Mouse (Mus musculus) liver, embryonic 12.5 days (tissue): ENCODE measurements around the gene Gtf2h5. TPM values are rescaled to one million over a fixed set of nuclear protein-coding genes. Genes with fewer than 3 reads are reported as not detected.

Experiments used
- ATAC-seq: fragments of 200-750 bp; cut with Nextera tagmentation; 2 replicates; pipeline ENCODE4 v1.8.0; 2017; ENCODE audit warnings: moderate number of reproducible peaks, mild to moderate bottlenecking, moderate library complexity
- H3K27ac ChIP-seq: fragments of 300-500 bp; sonication (generic); 2 replicates; pipeline ENCODE4 v1.5.1; 2016; ENCODE audit warnings: mild to moderate bottlenecking
- H3K27me3 ChIP-seq: fragments of 300-500 bp; sonication (generic); replicated peaks from 2 replicates; pipeline ENCODE4 v1.6.1; 2016; ENCODE audit warnings: mild to moderate bottlenecking, moderate library complexity
- H3K36me3 ChIP-seq: fragments of 300-500 bp; sonication (generic); 2 replicates; pipeline ENCODE4 v1.6.1; 2016; ENCODE audit warnings: mild to moderate bottlenecking, moderate library complexity
- H3K4me1 ChIP-seq: fragments of 300-500 bp; sonication (generic); 2 replicates; pipeline ENCODE4 v1.6.1; 2016
- H3K4me2 ChIP-seq: fragments of 300-500 bp; sonication (generic); 2 replicates; pipeline ENCODE4 v1.6.1; 2016; ENCODE audit warnings: mild to moderate bottlenecking, moderate library complexity
- H3K4me3 ChIP-seq: fragments of 300-500 bp; sonication (generic); 2 replicates; pipeline ENCODE4 v1.5.1; 2016; ENCODE audit warnings: mild to moderate bottlenecking, moderate library complexity
- H3K9ac ChIP-seq: fragments of 300-500 bp; sonication (generic); 2 replicates; pipeline ENCODE4 v1.6.1; 2016; ENCODE audit warnings: mild to moderate bottlenecking, moderate library complexity
- H3K9me3 ChIP-seq: fragments of 300-500 bp; sonication (generic); replicated peaks from 2 replicates; pipeline ENCODE4 v1.6.1; 2016; ENCODE audit warnings: mild to moderate bottlenecking, moderate library complexity
- WGBS: fragments of 180-500 bp; shearing (Covaris S2); methylation state at CpG from one replicate; pipeline ENCODE4 v1.1.7; 2016; ENCODE audit not compliant: insufficient replicate concordance; 5-methylcytosine and 5-hydroxymethylcytosine counted together
- microRNA-seq: library from miRNA; unstranded; fragments of <30 nt; microRNA quantifications from one replicate; pipeline ENCODE4, GENCODE M21; 2017
- polyA plus RNA-seq: library from polyadenylated mRNA; unstranded; fragments of >200 nt; fragmentation: Nextera tagmentation; extraction: Ambion mirVana; gene quantifications from 2 replicates; pipeline ENCODE4 v1.2.1, GENCODE M21; 2016

Gene Gtf2h5
- polyA plus RNA-seq, 1 experiment from 2014 or later = 97.7 TPM

DNA sequence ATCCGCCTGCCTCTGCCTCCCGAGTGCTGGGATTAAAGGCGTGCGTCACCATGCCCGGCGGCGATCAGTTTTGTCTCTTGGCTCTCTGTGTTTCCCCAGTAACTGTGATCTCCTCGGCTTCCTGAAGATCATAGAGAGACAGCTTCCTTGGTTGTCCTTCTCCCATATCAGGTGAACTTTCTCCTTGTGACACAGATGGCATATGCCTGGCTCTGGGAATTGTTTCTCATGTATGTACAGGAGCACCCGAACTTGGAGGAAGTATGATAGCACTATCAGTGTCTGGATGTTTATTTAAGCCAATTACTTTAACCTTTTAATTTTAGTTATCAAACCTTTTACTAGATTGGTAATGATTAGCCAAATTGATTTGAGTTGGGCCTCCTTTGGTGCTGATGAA lies 35.5 kb downstream of the Gtf2h5 start:
- no peaks in the 10 kb centered on the region for H3K27me3 ChIP-seq
- WGBS = 80% methylated on average over 9 of the region's 9 CpGs
- ATAC-seq = no peak

GRCm38 (mm10) chr17:6117148-6117725 lies 37.7 kb downstream of the Gtf2h5 start:
- Histone ChIP-seq H3K9ac (no peak overlapping the region), H3K27ac (no peak overlapping the region), H3K27me3 (no peaks in the 10 kb centered on the region), H3K9me3 (no peaks in the 10 kb centered on the region), H3K36me3 (peaks cover 4% of the 10 kb centered on the region), H3K4me1 (no peaks in the 10 kb centered on the region), H3K4me3 (no peak overlapping the region), H3K4me2 (no peak overlapping the region)
- no peak for ATAC-seq
- 75% methylated on average over 4 of the region's 4 CpGs for WGBS

More for the DNA sequence above, 35.5 kb downstream of the Gtf2h5 start:
- no peaks in the 10 kb centered on the region for H3K4me1 ChIP-seq
- H3K27ac ChIP-seq = no peak overlapping the region
- no peak overlapping the region for H3K9ac ChIP-seq
- no peak overlapping the region for H3K4me2 ChIP-seq
- H3K36me3 ChIP-seq = no peaks in the 10 kb centered on the region
- no peak overlapping the region for H3K4me3 ChIP-seq
- H3K9me3 ChIP-seq = no peaks in the 10 kb centered on the region

DNA sequence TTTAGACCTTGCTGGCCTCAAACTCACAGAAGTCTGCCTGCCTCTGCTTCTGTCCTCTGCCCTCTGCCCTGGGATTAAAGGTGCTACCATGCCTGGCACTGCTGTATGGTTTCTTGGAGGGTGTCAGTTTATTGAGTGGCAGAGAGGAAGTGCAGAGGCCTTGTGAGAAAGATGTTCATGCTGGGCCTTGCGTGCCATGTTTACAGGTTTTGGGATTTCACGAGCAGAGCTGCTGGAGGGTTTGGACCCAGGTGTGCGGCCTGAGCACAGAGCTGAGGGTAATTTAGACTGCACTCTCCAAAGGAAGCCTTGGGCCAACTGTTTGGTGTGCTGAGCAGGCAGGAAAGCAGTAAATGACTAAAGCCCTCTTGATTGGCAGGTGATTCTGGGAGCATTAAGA lies 38.3 kb downstream of the Gtf2h5 start:
- Histone ChIP-seq H3K27ac (no peak overlapping the region), H3K9ac (no peak overlapping the region), H3K36me3 (peaks cover 11% of the 10 kb centered on the region), H3K9me3 (no peaks in the 10 kb centered on the region), H3K4me1 (no peaks in the 10 kb centered on the region; the same call in 1 of the 2 replicates), H3K27me3 (no peaks in the 10 kb centered on the region), H3K4me2 (no peak overlapping the region), H3K4me3 (no peak overlapping the region)
- ATAC-seq = no peak
- 74% methylated on average over 3 of the region's 3 CpGs for WGBS

GRCm38 (mm10) chr17:6118861-6119260 lies 39.3 kb downstream of the Gtf2h5 start:
- 76% methylated on average over 4 of the region's 4 CpGs for WGBS
- H3K36me3 ChIP-seq = peaks cover 15% of the 10 kb centered on the region
- no peaks in the 10 kb centered on the region for H3K9me3 ChIP-seq
- no peak overlapping the region for H3K9ac ChIP-seq
- H3K4me3 ChIP-seq = no peak overlapping the region
- no peak for ATAC-seq
- no peaks in the 10 kb centered on the region for H3K27me3 ChIP-seq
- no peak overlapping the region for H3K4me2 ChIP-seq
- H3K27ac ChIP-seq = no peak overlapping the region
- H3K4me1 ChIP-seq = no peaks in the 10 kb centered on the region; the same call in 1 of the 2 replicates

DNA sequence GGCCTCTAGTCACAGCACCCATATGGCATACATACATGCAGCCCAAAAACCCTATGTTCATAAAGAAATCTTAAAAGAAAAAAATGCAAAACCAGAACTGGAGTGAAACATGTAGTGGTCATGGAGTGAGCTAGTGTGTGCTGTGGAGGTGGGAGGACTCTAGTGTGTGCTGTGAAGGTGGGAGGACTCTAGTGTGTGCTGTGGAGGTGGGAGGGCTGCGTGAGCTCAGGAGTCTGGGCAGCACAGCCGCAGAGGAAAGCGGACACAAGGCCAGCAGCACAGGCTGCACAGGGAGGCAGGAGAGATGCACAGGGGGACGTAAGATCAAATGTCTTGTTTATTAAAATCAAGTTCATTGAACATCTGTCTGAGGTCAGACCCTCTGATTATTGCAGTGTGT lies 44.2 kb downstream of the Gtf2h5 start:
- WGBS = 92% methylated on average over 4 of the region's 4 CpGs

DNA sequence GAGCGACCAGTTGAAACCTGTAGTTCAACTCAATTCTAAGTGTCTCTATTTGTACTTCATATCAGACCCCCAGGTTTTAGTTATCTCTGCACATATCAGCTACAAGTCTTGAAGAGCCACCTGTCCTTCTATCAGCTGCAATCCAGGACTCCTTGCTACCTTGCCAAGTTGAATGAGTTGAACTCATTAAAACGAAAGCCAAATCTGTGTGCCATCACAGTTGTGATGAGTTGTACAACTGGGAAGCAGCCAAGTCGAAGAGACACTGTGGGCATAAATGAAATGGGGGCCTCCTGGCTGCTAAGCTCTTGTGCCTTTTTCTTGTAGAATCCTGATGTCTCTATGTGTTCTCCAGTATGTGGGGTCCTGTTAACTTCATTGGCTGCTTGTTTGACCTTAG lies 45.9 kb downstream of the Gtf2h5 start:
- no peak for ATAC-seq
- Histone ChIP-seq H3K36me3 (peaks cover 15% of the 10 kb centered on the region), H3K4me2 (no peak overlapping the region), H3K27ac (no peak overlapping the region), H3K4me3 (no peak overlapping the region), H3K9me3 (no peaks in the 10 kb centered on the region), H3K4me1 (no peaks in the 10 kb centered on the region; the same call in 1 of the 2 replicates), H3K27me3 (no peaks in the 10 kb centered on the region), H3K9ac (no peak overlapping the region)
- 76% methylated on average over 3 of the region's 3 CpGs for WGBS

More for the DNA sequence above, 44.2 kb downstream of the Gtf2h5 start:
- H3K9ac ChIP-seq = no peak overlapping the region
- H3K4me1 ChIP-seq = no peaks in the 10 kb centered on the region; the same call in 1 of the 2 replicates
- H3K9me3 ChIP-seq = no peaks in the 10 kb centered on the region
- no peak overlapping the region for H3K4me3 ChIP-seq
- no peaks in the 10 kb centered on the region for H3K27me3 ChIP-seq
- ATAC-seq = no peak
- H3K27ac ChIP-seq = no peak overlapping the region
- peaks cover 15% of the 10 kb centered on the region for H3K36me3 ChIP-seq
- no peak overlapping the region for H3K4me2 ChIP-seq

DNA sequence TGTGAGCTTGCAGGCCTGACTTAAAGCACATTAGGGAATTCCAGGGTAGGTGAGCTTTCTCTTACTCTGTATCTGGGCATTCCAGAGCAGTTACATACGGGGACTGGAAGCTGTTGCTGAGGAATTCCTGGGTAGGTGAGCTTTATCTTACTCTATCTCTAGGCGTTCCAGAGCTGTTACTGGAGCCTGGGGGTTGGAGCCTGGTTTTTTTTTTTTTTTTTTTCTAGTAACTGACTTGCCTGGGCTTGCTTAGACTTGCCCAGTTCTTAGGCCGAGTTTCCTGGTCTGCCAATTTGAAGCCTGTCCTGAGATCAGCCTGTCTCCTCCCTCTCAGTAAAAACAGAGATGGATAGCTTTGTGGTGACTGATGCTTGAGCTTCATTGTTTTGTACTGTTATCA lies 48.5 kb downstream of the Gtf2h5 start:
- 29% methylated on average over 3 of the region's 3 CpGs for WGBS
- H3K4me1 ChIP-seq = no peaks in the 10 kb centered on the region

DNA sequence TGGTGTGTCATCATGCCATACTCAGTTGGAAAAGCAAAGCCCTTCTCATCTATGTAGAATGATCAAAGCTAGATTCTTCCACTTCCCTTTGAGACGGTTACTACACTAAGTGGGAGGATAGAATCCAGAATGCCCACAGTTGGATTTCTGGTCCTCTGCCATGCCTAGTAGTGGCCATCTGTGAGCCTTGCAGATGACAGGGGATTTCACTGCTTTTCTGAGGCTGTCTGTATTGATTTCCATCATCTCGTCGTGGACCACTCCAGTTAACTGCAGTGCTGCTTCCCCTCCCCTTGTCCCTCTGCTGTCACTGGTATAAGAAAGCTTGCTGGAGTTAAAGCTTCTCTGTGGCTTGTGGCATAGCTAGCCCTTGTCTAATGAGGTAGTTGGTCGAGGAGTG lies 49.8 kb downstream of the Gtf2h5 start:
- ATAC-seq = no peak
- no peak overlapping the region for H3K27ac ChIP-seq

More for the DNA sequence above, 48.5 kb downstream of the Gtf2h5 start:
- no peaks in the 10 kb centered on the region for H3K27me3 ChIP-seq
- no peak overlapping the region for H3K27ac ChIP-seq
- H3K9ac ChIP-seq = no peak overlapping the region
- no peaks in the 10 kb centered on the region for H3K9me3 ChIP-seq
- no peak for ATAC-seq
- H3K4me2 ChIP-seq = no peak overlapping the region
- H3K4me3 ChIP-seq = no peak overlapping the region
- H3K36me3 ChIP-seq = 0 out of 2 replicates have a peak, but pooled peaks cover 4% of the 10 kb centered on the region

GRCm38 (mm10) chr17:6131083-6131482 lies 51.5 kb downstream of the Gtf2h5 start:
- no peak for ATAC-seq
- Histone ChIP-seq H3K4me3 (no peak overlapping the region), H3K27me3 (no peaks in the 10 kb centered on the region), H3K4me1 (no peaks in the 10 kb centered on the region), H3K27ac (no peak overlapping the region), H3K4me2 (no peak overlapping the region), H3K9ac (no peak overlapping the region), H3K36me3 (no peaks in the 10 kb centered on the region), H3K9me3 (no peaks in the 10 kb centered on the region)
- WGBS = 77% methylated on average over 3 of the region's 3 CpGs

More for the DNA sequence above, 49.8 kb downstream of the Gtf2h5 start:
- Histone ChIP-seq H3K9me3 (no peaks in the 10 kb centered on the region), H3K4me3 (no peak overlapping the region), H3K27me3 (no peaks in the 10 kb centered on the region), H3K36me3 (no peaks in the 10 kb centered on the region), H3K4me2 (no peak overlapping the region), H3K9ac (no peak overlapping the region), H3K4me1 (no peaks in the 10 kb centered on the region)
- WGBS = 61% methylated on average over 4 of the region's 4 CpGs

Small RNAs within 50 kb of the gene (microRNA-seq; reads per million reads assigned to microRNA genes)
- not detected for gene Gm22774

Other genes with a start within 250 kb of the Gtf2h5 start
- 22.7 and 23.5 TPM in 2 replicates for gene Snx9, start 238.5 kb upstream of the Gtf2h5 start, polyA plus RNA-seq
- gene Synj2, start 138.5 kb upstream of the Gtf2h5 start, polyA plus RNA-seq = 1.6 and 1.8 TPM in 2 replicates
- gene Serac1, start within 50 bp of the Gtf2h5 start, polyA plus RNA-seq = 2.2 TPM in 2 replicates
- gene Tulp4, start 26.7 kb downstream of the Gtf2h5 start, polyA plus RNA-seq = 40.1 and 42.7 TPM in 2 replicates
- 5.3 and 5.6 TPM in 2 replicates for gene Tmem181a, start 177.1 kb downstream of the Gtf2h5 start, polyA plus RNA-seq
- 6.7 and 8.5 TPM in 2 replicates for gene Dynlt1a, start 237.7 kb downstream of the Gtf2h5 start, polyA plus RNA-seq